Mouse (Mus musculus): ENCODE data around the gene Tcf7l1. TPM values are rescaled to one million over a fixed set of nuclear protein-coding genes. Genes with fewer than 3 reads are reported as not detected.

The Tcf7l1 gene
- total RNA-seq, 2 experiments from 2014 or later, result 3.4 to 3.6 TPM

- intact Hi-C loops (cut with DNase I), result no loop called here
These were observed 200.7 kb downstream of the Tcf7l1 start for GRCm38 (mm10) chr6:72588307-72588706.

GRCm38 (mm10) chr6:72586701-72587100, 202.4 kb downstream of the Tcf7l1 start:
- no peak for DNase-seq (ENCODE audit: extremely low spot score in 1 of 2, low spot score in 2 of 2)

More at GRCm38 (mm10) chr6:72588307-72588706, 200.7 kb downstream of the Tcf7l1 start:
- DNase-seq (ENCODE audit: extremely low spot score in 1 of 2, low spot score in 2 of 2), result no peak

GRCm38 (mm10) chr6:72584154-72584553, 204.9 kb downstream of the Tcf7l1 start:
- intact Hi-C loops (cut with DNase I), result no loop called here
- DNase-seq (ENCODE audit: extremely low spot score in 1 of 2, low spot score in 2 of 2), result no peak

More at GRCm38 (mm10) chr6:72586701-72587100, 202.4 kb downstream of the Tcf7l1 start:
- intact Hi-C loops (cut with DNase I), result no loop called here

GRCm38 (mm10) chr6:72583211-72583839, 205.7 kb downstream of the Tcf7l1 start:
- intact Hi-C loops (cut with DNase I), result no loop called here
- DNase-seq (ENCODE audit: extremely low spot score in 1 of 2, low spot score in 2 of 2), result no peak

GRCm38 (mm10) chr6:72581625-72582382, 207.2 kb downstream of the Tcf7l1 start:
- DNase-seq (ENCODE audit: extremely low spot score in 1 of 2, low spot score in 2 of 2), result no peak
- intact Hi-C loops (cut with DNase I), result no loop called here

Other genes starting within 250 kb of the Tcf7l1 start
- 1 to 10 TPM; 2.8 to 4.0 TPM for gene Capg, start 244.9 kb downstream of the Tcf7l1 start, total RNA-seq (2021)
- 10 to 100 TPM; 13.0 to 14.4 TPM for gene Elmod3, start 190.8 kb downstream of the Tcf7l1 start, total RNA-seq (2021)
- 10 to 100 TPM; 25.9 to 30.8 TPM for gene Retsat, start 190.8 kb downstream of the Tcf7l1 start, total RNA-seq (2021)
- 10 to 100 TPM; 48.4 to 50.9 TPM for gene Tgoln1, start 172.3 kb downstream of the Tcf7l1 start, total RNA-seq (2021)
- gene Kcmf1, start 110.7 kb upstream of the Tcf7l1 start, total RNA-seq (2021), result 10 to 100 TPM; 61.6 to 64.7 TPM
- gene Tmsb10, start 169.5 kb upstream of the Tcf7l1 start, total RNA-seq (2021), result 1,000 to 10,000 TPM; 1,612 to 1,640 TPM

All from left cerebral cortex, postnatal 10 days (tissue).